Mouse (Mus musculus) C2C12 (cell line): Measurements from ENCODE around the gene Gm20388.

Source experiments
- CEBPB ChIP-seq: IDR thresholded peaks from one replicate; pipeline ENCODE4 v1.6.1; 2011; ENCODE audit warnings: low read depth, mild to moderate bottlenecking, control low read depth, moderate library complexity
- CTCF ChIP-seq: IDR thresholded peaks from one replicate; pipeline ENCODE4 v1.5.1; 2011; ENCODE audit not compliant: control insufficient read depth, insufficient read depth, insufficient read length
- MAX ChIP-seq: IDR thresholded peaks from one replicate; pipeline ENCODE4 v1.6.1; 2011; ENCODE audit warnings: mild to moderate bottlenecking, control low read depth
- MYOD1 ChIP-seq: IDR thresholded peaks from one replicate; pipeline ENCODE4 v1.6.1; 2011; ENCODE audit warnings: low read depth; ENCODE audit not compliant: control insufficient read depth, insufficient read length
- USF1 ChIP-seq: IDR thresholded peaks from one replicate; pipeline ENCODE4 v1.6.1; 2011; ENCODE audit warnings: low read depth, mild to moderate bottlenecking, control low read depth, moderate library complexity

- TF ChIP-seq CTCF, result no peak
- no peak for TF ChIP-seq USF1
- no peak for TF ChIP-seq CEBPB
- no peak for TF ChIP-seq MAX
- TF ChIP-seq MYOD1, result no peak
Observed at GRCm38 (mm10) chr8:123717104-123717503, 3806.5 kb downstream of the Gm20388 start.
